Mouse (Mus musculus): ENCODE measurements at regions not wholly inside any gene's neighbourhood (a gene's known extent, or its start where the extent isn't known, plus 50 kb on each side); places are given as distances from the start of the nearest gene placed in this dataset.

DNA sequence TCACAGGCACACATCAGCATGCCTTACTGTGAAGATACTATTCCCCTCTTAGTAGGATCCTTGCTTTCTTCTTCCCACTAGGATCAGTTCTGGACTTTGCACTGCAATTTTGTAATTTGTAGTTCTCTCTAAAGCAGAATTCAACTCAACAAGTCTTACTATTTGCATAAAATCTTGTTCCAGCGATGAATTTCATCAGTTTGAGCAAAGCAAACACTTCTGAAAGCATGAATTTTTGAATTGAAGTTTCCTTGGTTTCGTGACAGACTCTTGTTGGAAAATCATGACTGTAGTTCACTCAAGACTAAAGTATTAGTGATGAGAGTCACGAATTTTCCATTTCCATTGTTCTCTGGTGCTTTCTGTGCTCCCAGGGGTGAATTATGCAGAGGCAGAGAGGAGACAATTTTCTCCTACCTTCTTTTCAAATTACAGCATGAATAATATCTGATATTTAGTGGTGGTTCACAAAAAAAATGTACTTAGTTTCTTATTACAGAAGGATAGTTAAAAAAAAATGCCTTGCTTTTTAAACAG lies 190.6 kb upstream of the Mbnl1 start:
- no peak overlapping the region for H3K4me3 ChIP-seq (ENCODE audit: control insufficient read depth in 1 of 2, insufficient read depth in 1 of 2, low read depth in 2 of 2, low read length in 2 of 2)
- H3K79me2 ChIP-seq (ENCODE audit: control insufficient read depth, insufficient read depth, low read length, poor library complexity): no peaks in the 10 kb centered on the region
- no peak for DNase-seq (ENCODE audit: low read depth, low spot score)
- no peaks in the 10 kb centered on the region for H3K36me3 ChIP-seq (ENCODE audit: control insufficient read depth in 1 of 2, insufficient read depth in 2 of 2, low read length in 2 of 2)
- no peaks in the 10 kb centered on the region for H3K27me3 ChIP-seq (ENCODE audit: control insufficient read depth in 1 of 2, insufficient read depth in 2 of 2, low read length in 2 of 2)
- H3K9ac ChIP-seq (ENCODE audit: control insufficient read depth, low read depth, low read length, poor library complexity, severe bottlenecking): no peak overlapping the region
- H3K4me1 ChIP-seq (ENCODE audit: control insufficient read depth in 1 of 2, insufficient read depth in 2 of 2, low read length in 2 of 2): no peaks in the 10 kb centered on the region
- H3K9me3 ChIP-seq (replicated peaks; ENCODE audit: insufficient read depth, low read length): no peaks in the 10 kb centered on the region
- no peak overlapping the region for H3K27ac ChIP-seq (ENCODE audit: control insufficient read depth, low read depth, low read length)
- TF ChIP-seq BHLHE40 (IDR thresholded peaks at IDR 0.05; ENCODE audit: borderline replicate concordance, low read depth, low read length) (no peak), CHD1 (IDR thresholded peaks at IDR 0.05; ENCODE audit: low read depth, low read length) (no peak), CHD2 (IDR thresholded peaks at IDR 0.05; ENCODE audit: low read length) (no peak), SMC3 (IDR thresholded peaks at IDR 0.05; ENCODE audit: low read depth, low read length) (no peak), TBP (IDR thresholded peaks at IDR 0.05; ENCODE audit: low read depth, low read length) (no peak), MAX (IDR thresholded peaks at IDR 0.05; ENCODE audit: low read length) (no peak), USF1 (IDR thresholded peaks at IDR 0.05; ENCODE audit: low read depth, low read length) (no peak)

GRCm38 (mm10) chr3:60292142-60292541 lies 180.5 kb upstream of the Mbnl1 start:
- no peak for DNase-seq (ENCODE audit: low read depth, low spot score)

DNA sequence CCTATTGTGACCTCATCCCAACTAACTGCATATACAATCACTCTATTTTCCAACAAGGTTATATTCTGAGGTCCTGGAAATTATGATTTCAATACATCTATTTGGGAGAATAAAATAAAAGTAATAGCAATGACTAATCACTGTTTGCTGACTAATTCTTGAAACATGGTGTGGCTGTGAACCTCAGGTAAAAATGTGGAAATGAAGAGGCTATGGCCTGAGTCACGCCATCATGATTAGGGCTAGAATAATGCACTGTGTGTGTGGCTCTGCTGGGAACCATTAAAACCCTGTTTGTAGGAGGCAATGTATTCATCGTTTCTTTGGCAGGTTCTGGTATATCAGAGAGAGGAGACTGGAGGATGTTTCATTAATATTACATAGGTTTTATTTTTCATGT lies 179.7 kb upstream of the Mbnl1 start:
- H3K27ac ChIP-seq (ENCODE audit: control insufficient read depth, low read depth, low read length): no peak overlapping the region
- no peaks in the 10 kb centered on the region for H3K79me2 ChIP-seq (ENCODE audit: control insufficient read depth, insufficient read depth, low read length, poor library complexity)
- no peaks in the 10 kb centered on the region for H3K27me3 ChIP-seq (ENCODE audit: control insufficient read depth in 1 of 2, insufficient read depth in 2 of 2, low read length in 2 of 2)
- no peak overlapping the region for H3K4me3 ChIP-seq (ENCODE audit: control insufficient read depth in 1 of 2, insufficient read depth in 1 of 2, low read depth in 2 of 2, low read length in 2 of 2)
- H3K9me3 ChIP-seq (replicated peaks; ENCODE audit: insufficient read depth, low read length): no peaks in the 10 kb centered on the region
- TF ChIP-seq USF2 (IDR thresholded peaks at IDR 0.05; ENCODE audit: borderline replicate concordance in 1 of 2, insufficient read depth in 1 of 2, low read depth in 1 of 2, low read length in 2 of 2): no peak
- TF ChIP-seq MXI1 (IDR thresholded peaks at IDR 0.05; ENCODE audit: low read depth, low read length): no peak
- no peak for TF ChIP-seq ZMIZ1 (IDR thresholded peaks at IDR 0.05; ENCODE audit: low read depth, low read length)
- TF ChIP-seq POLR2AphosphoS5 (IDR thresholded peaks at IDR 0.05; ENCODE audit: borderline replicate concordance, low read depth, low read length): no peak
- TF ChIP-seq KAT2A (conservative IDR thresholded peaks at IDR 0.05; ENCODE audit: low read depth, low read length): no peak
- TF ChIP-seq POLR2A (IDR thresholded peaks at IDR 0.05; ENCODE audit: control insufficient read depth in 1 of 2, insufficient read depth in 1 of 2, low read depth in 1 of 2, low read length in 2 of 2, poor library complexity in 1 of 2): no peak
- no peak for TF ChIP-seq GABPA (IDR thresholded peaks at IDR 0.05; ENCODE audit: low read depth, low read length)
- no peak for TF ChIP-seq SIN3A (IDR thresholded peaks at IDR 0.05; ENCODE audit: low read length)
- H3K4me1 ChIP-seq (ENCODE audit: control insufficient read depth in 1 of 2, insufficient read depth in 2 of 2, low read length in 2 of 2): no peaks in the 10 kb centered on the region
- no peak overlapping the region for H3K9ac ChIP-seq (ENCODE audit: control insufficient read depth, low read depth, low read length, poor library complexity, severe bottlenecking)
- no peaks in the 10 kb centered on the region for H3K36me3 ChIP-seq (ENCODE audit: control insufficient read depth in 1 of 2, insufficient read depth in 2 of 2, low read length in 2 of 2)
- DNase-seq (ENCODE audit: low read depth, low spot score): no peak

More at GRCm38 (mm10) chr3:60292142-60292541, 180.5 kb upstream of the Mbnl1 start:
- Histone ChIP-seq H3K79me2 (ENCODE audit: control insufficient read depth, insufficient read depth, low read length, poor library complexity) (no peaks in the 10 kb centered on the region), H3K36me3 (ENCODE audit: control insufficient read depth in 1 of 2, insufficient read depth in 2 of 2, low read length in 2 of 2) (no peaks in the 10 kb centered on the region), H3K27me3 (ENCODE audit: control insufficient read depth in 1 of 2, insufficient read depth in 2 of 2, low read length in 2 of 2) (no peaks in the 10 kb centered on the region), H3K27ac (ENCODE audit: control insufficient read depth, low read depth, low read length) (no peak overlapping the region), H3K4me3 (ENCODE audit: control insufficient read depth in 1 of 2, insufficient read depth in 1 of 2, low read depth in 2 of 2, low read length in 2 of 2) (no peak overlapping the region), H3K4me1 (ENCODE audit: control insufficient read depth in 1 of 2, insufficient read depth in 2 of 2, low read length in 2 of 2) (no peaks in the 10 kb centered on the region), H3K9me3 (replicated peaks; ENCODE audit: insufficient read depth, low read length) (no peaks in the 10 kb centered on the region), H3K9ac (ENCODE audit: control insufficient read depth, low read depth, low read length, poor library complexity, severe bottlenecking) (no peak overlapping the region)
- TF ChIP-seq MEF2A (IDR thresholded peaks at IDR 0.05; ENCODE audit: extremely low read depth, insufficient replicate concordance, low read depth, low read length, poor library complexity, severe bottlenecking) (no peak), TAL1 (IDR thresholded peaks at IDR 0.05; ENCODE audit: low read length) (no peak), ZNF384 (IDR thresholded peaks at IDR 0.05; ENCODE audit: low read depth, low read length) (no peak), GATA1 (IDR thresholded peaks at IDR 0.05; ENCODE audit: low read depth, low read length) (no peak), GABPA (IDR thresholded peaks at IDR 0.05; ENCODE audit: low read depth, low read length) (no peak), SIN3A (IDR thresholded peaks at IDR 0.05; ENCODE audit: low read length) (no peak), CTCF (IDR thresholded peaks at IDR 0.05 in 2 of 3, conservative IDR thresholded peaks at IDR 0.05 in 1 of 3; ENCODE audit: control insufficient read depth in 1 of 3, insufficient read depth in 1 of 3, low read depth in 2 of 3, low read length in 3 of 3, poor library complexity in 1 of 3, severe bottlenecking in 1 of 3) (no peak), BHLHE40 (IDR thresholded peaks at IDR 0.05; ENCODE audit: borderline replicate concordance, low read depth, low read length) (no peak), ETS1 (IDR thresholded peaks at IDR 0.05; ENCODE audit: low read depth, low read length) (no peak), USF2 (IDR thresholded peaks at IDR 0.05; ENCODE audit: borderline replicate concordance in 1 of 2, insufficient read depth in 1 of 2, low read depth in 1 of 2, low read length in 2 of 2) (no peak), POLR2AphosphoS2 (IDR thresholded peaks at IDR 0.05; ENCODE audit: low read length) (no peak), JUND (IDR thresholded peaks at IDR 0.05; ENCODE audit: low read depth, low read length) (no peak), UBTF (IDR thresholded peaks at IDR 0.05; ENCODE audit: borderline replicate concordance, insufficient read depth, low read depth, low read length) (no peak), MAZ (IDR thresholded peaks at IDR 0.05; ENCODE audit: low read depth, low read length) (no peak), ZKSCAN1 (IDR thresholded peaks at IDR 0.05; ENCODE audit: low read depth, low read length) (no peak), TBP (IDR thresholded peaks at IDR 0.05; ENCODE audit: low read depth, low read length) (no peak), KAT2A (conservative IDR thresholded peaks at IDR 0.05; ENCODE audit: low read depth, low read length) (no peak), SMC3 (IDR thresholded peaks at IDR 0.05; ENCODE audit: low read depth, low read length) (no peak)
